Mouse (Mus musculus): ENCODE measurements around the gene Nrn1.

DNA sequence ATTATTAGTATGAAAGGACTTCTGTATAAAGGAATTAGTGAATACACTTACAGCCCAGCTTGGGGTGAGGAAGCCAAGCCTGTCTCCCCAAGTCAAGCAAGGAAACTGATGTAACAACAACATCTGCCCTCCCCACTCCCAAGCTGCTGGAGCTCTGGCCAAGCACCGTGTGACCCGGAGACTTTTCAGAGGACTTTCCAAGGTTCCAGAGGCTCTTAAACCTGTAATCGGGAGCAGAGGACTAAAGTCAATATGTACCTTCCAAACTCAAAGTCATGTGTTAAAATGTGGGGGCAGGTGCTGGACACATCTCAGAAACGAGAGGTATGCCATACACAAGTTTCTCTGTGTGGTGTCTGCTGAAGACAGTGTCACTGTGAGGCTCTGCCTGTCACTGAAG, 51.4 kb downstream of the Nrn1 start:
- no peak for TF ChIP-seq POLR2A (IDR thresholded peaks at IDR 0.05; ENCODE audit: insufficient read length, low read depth)
- no peak for TF ChIP-seq USF1 (IDR thresholded peaks at IDR 0.05; ENCODE audit: low read depth)
- TF ChIP-seq E2F4 (IDR thresholded peaks at IDR 0.05; ENCODE audit: insufficient read depth) = no peak

Measured in myocyte (in vitro differentiated cells).